Mouse (Mus musculus) mouse trophoblast stem cell (cell line): ENCODE data around the gene Nisch.

ENCODE experiments used
- in situ Hi-C, 2 experiments: fragments of 300-500 bp; cut with MseI, MboI; formaldehyde crosslinking; loops; 2 replicates in 1 of 2; 3 replicates in 1 of 2; pipeline ENCODE4 v1.15.1; 2025

Nisch gene

GRCm38 (mm10) chr14:31216846-31217245 lies at the start of gene Nisch:
Gene Nisch (minus strand): TSS chr14:31216946.
- in situ Hi-C loops, result no loop called here

- in situ Hi-C loops, result no loop called here
These were observed 44.2 kb upstream of the Nisch start for GRCm38 (mm10) chr14:31260932-31261331.

GRCm38 (mm10) chr14:31260374-31260773 lies 43.6 kb upstream of the Nisch start:
- in situ Hi-C loops, result no loop called here

GRCm38 (mm10) chr14:31258476-31259050 lies 41.8 kb upstream of the Nisch start:
- in situ Hi-C loops, result no loop called here

GRCm38 (mm10) chr14:31252091-31252490 lies 35.3 kb upstream of the Nisch start:
- in situ Hi-C loops, result no loop called here

GRCm38 (mm10) chr14:31251626-31252025 lies 34.9 kb upstream of the Nisch start:
- in situ Hi-C loops, result no loop called here

- in situ Hi-C loops, result no loop called here
These were observed 34.4 kb upstream of the Nisch start, which contains the start of the genes Phf7 and Bap1 for GRCm38 (mm10) chr14:31251084-31251604. Gene Phf7 (minus strand): TSS chr14:31251317. Gene Bap1 (plus strand): TSS chr14:31251450.

- in situ Hi-C loops, result no loop called here
These were observed 33.7 kb upstream of the Nisch start for GRCm38 (mm10) chr14:31250222-31251083.

- in situ Hi-C loops, result no loop called here
These were observed 31.6 kb upstream of the Nisch start for GRCm38 (mm10) chr14:31248396-31248795.

GRCm38 (mm10) chr14:31245946-31246345 lies 29.2 kb upstream of the Nisch start:
- in situ Hi-C loops, result no loop called here

GRCm38 (mm10) chr14:31244777-31245176 lies 28.0 kb upstream of the Nisch start:
- in situ Hi-C loops, result no loop called here

- in situ Hi-C loops, result no loop called here
These were observed 23.8 kb upstream of the Nisch start for GRCm38 (mm10) chr14:31240528-31240927.

- in situ Hi-C loops, result no loop called here
These were observed 20.5 kb upstream of the Nisch start for GRCm38 (mm10) chr14:31237101-31237882.

GRCm38 (mm10) chr14:31233996-31234591 lies 17.3 kb upstream of the Nisch start:
- in situ Hi-C loops, result no loop called here

- in situ Hi-C loops, result no loop called here
These were observed 16.6 kb upstream of the Nisch start for GRCm38 (mm10) chr14:31233070-31233995.

GRCm38 (mm10) chr14:31232404-31233069 lies 15.8 kb upstream of the Nisch start:
- in situ Hi-C loops, result no loop called here

GRCm38 (mm10) chr14:31230442-31230841 lies 13.7 kb upstream of the Nisch start:
- in situ Hi-C loops, result no loop called here

GRCm38 (mm10) chr14:31228234-31228633 lies 11.5 kb upstream of the Nisch start:
- in situ Hi-C loops, result no loop called here

- in situ Hi-C loops, result no loop called here
These were observed 10.2 kb upstream of the Nisch start for GRCm38 (mm10) chr14:31226978-31227377.

GRCm38 (mm10) chr14:31217666-31218065 lies 920 bp upstream of the Nisch start, which contains the start of gene Sema3g:
Gene Sema3g (plus strand): TSS chr14:31217860.
- in situ Hi-C loops, result no loop called here
